Mouse (Mus musculus): ENCODE data around the gene Flt1.

DNA sequence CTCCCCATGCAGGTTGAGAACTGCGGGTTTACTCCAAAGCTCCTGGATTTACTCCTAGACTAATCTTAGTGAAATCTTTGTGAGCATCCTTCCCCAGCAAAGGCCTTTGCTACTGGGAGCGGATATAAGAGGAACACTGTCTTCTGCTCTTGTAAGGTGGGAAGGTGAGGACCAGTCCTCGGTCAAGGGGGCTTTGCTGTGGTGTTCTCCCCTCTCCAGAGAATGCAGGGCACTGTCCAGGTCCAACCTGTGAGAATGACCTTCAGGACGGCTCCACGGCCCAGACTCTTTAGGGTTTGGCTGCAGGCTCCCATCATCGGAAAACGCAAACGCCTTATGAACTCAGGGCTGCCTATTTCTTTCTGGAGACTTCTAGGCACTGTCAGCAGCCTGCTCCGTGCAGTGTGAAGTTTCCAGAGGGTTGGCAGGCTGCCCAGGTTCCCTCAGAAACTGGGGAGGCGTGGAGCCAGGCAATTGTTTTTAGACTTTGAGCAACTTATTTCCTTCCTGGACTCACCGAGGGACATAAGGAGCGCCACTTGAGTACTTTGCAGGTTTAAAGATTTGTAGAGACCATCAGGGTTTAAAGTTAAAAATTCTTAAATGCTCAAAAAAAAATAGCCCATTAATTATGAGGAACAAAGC, 80.7 kb downstream of the Flt1 start:
- TF ChIP-seq CTCF (IDR thresholded peaks at IDR 0.05; ENCODE audit: low read depth, low read length) (no peak), POLR2A (IDR thresholded peaks at IDR 0.05; ENCODE audit: borderline replicate concordance, low read depth, low read length) (no peak)
